Mouse (Mus musculus): Measurements from ENCODE around the gene Gls. TPM values are rescaled to one million over a fixed set of nuclear protein-coding genes. Genes with fewer than 3 reads are reported as not detected.
A peak's percentile ranks its signal among the peaks of the same experiment; 100 is the strongest.

Gls gene
- polyA plus RNA-seq, 1 experiment from 2014 or later = 33.9 TPM

DNA sequence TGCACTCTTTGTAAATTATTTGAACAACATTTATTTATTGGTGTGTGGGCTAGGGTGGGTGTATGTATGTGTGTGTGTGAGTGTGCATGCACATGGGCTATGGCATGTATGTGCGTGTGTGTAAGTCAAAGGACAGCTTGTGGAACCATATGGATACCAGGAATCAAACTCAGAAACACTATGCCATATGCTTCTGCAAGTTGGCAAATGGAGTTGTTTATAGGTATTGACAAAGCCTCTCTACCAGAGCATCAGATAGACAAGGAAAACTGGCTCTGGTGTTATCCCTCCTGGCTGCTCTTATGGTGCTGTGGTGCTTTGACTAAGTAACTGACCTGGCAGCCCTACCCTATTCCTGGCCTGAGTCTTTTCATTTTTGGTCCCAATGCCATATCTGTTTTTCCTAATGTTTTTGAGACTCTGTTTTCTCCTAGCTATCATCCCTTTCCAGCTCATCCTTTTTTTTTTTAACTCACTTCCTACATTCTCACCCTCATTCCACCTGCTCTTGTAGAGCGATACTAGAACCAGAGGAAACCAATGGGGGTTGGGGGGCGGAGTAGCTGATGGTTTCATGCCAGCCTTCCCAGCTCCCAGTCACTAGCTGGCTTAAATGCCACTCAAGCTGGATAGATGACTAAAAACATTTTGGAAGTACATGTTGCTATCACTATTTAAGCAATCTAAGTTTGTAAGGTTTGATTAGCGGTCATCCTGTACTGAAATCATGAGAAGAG lies 27.5 kb upstream of the Gls start:
- 93% methylated on average over 4 of the region's 4 CpGs for whole genome bisulfite sequencing
- Histone ChIP-seq H3K9ac (ENCODE audit: low read depth, low read length) (no peak overlapping the region), H3K4me2 (replicated peaks; ENCODE audit: low read depth) (no peak overlapping the region), H3K4me3 (ENCODE audit: low read depth, low read length) (no peak overlapping the region), H3K4me1 (replicated peaks; ENCODE audit: control insufficient read depth, insufficient read depth, low read length) (0 out of 2 replicates have a peak, but pooled peaks cover 6% of the 10 kb centered on the region), H3K36me3 (ENCODE audit: control insufficient read depth, insufficient read depth) (no peaks in the 10 kb centered on the region), H3K27ac (ENCODE audit: low read depth, low read length) (no peak overlapping the region), H3K27me3 (replicated peaks; ENCODE audit: control insufficient read depth, insufficient read depth, low read length) (no peaks in the 10 kb centered on the region), H3K9me3 (ENCODE audit: control insufficient read depth) (no peaks in the 10 kb centered on the region)
- no peak for TF ChIP-seq CTCF (IDR thresholded peaks at IDR 0.05; ENCODE audit: low read depth)
- no peak for ATAC-seq

DNA sequence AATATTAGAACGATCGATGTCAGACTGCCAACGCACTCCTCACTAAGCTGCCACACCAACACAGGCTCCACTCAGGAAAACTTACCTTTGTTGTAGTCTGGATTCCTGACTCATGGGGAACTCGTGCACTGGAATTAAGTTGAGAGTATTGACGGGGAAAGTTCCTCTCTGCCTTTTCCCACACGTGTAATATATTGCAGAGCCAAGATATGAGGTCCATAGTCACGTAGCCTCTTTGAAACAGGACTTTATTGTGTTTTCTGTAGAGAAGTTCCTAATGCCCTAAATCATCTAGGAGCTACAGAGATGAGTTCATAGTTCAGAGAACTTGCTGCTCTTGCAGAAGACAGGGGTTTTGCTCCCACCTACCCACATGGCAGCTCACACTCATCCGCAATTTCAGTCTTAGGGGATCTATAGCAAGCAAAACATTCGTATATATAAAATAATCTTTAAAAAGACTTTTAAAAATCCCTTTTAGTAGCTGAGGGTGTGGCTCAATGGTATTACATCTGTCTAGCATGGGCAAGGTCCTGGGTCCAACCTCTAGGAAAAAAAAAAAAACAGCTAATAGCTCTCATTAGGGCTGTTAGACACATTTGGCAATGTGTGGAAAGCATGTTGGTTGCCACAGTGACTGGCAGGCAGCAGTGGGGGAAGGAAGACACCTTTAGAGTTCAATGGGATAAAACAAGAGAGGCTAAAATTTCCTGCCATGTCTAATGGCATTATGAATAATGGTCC lies 25.1 kb upstream of the Gls start:
- ATAC-seq = peak; percentile 72
- 42% methylated on average over 9 of the region's 9 CpGs for WGBS
- no peaks in the 10 kb centered on the region for H3K36me3 ChIP-seq (ENCODE audit: control insufficient read depth, insufficient read depth)
- peak; percentile 37 for TF ChIP-seq CTCF (IDR thresholded peaks at IDR 0.05; ENCODE audit: low read depth)
- peak overlapping the region; percentile 35; the same call in 1 of the 2 replicates for H3K27ac ChIP-seq (ENCODE audit: low read depth, low read length)
- H3K4me3 ChIP-seq (ENCODE audit: low read depth, low read length) = no peak overlapping the region
- no peaks in the 10 kb centered on the region for H3K9me3 ChIP-seq (ENCODE audit: control insufficient read depth)
- H3K27me3 ChIP-seq (replicated peaks; ENCODE audit: control insufficient read depth, insufficient read depth, low read length) = no peaks in the 10 kb centered on the region
- H3K4me2 ChIP-seq (replicated peaks; ENCODE audit: low read depth) = peak overlapping the region; percentile 47
- H3K4me1 ChIP-seq (replicated peaks; ENCODE audit: control insufficient read depth, insufficient read depth, low read length) = peaks cover 11% of the 10 kb centered on the region; the same call in 1 of the 2 replicates
- H3K9ac ChIP-seq (ENCODE audit: low read depth, low read length) = no peak overlapping the region

DNA sequence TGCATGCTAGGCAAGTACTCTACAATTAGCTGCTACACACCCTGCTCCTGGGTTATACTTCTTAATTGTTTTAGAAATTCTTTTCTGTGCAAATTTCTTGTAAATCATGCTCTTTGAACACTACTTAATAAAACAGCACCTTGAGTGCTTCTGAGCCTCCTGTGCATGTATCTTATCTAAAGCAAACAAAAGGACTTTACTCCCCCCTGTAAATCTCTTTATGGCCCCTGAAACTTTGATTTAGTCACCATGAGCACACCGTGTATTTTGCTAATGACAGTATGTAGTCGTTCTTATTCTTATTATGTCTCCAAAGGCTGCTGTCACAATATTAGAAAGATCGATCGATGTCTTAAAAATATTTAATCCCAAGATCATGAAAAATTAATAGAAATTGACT lies 23.9 kb upstream of the Gls start:
- no peaks in the 10 kb centered on the region for H3K27me3 ChIP-seq (replicated peaks; ENCODE audit: control insufficient read depth, insufficient read depth, low read length)
- H3K36me3 ChIP-seq (ENCODE audit: control insufficient read depth, insufficient read depth) = no peaks in the 10 kb centered on the region
- TF ChIP-seq CTCF (IDR thresholded peaks at IDR 0.05; ENCODE audit: low read depth) = no peak
- peaks cover 11% of the 10 kb centered on the region for H3K4me1 ChIP-seq (replicated peaks; ENCODE audit: control insufficient read depth, insufficient read depth, low read length)
- H3K9me3 ChIP-seq (ENCODE audit: control insufficient read depth) = no peaks in the 10 kb centered on the region
- H3K4me2 ChIP-seq (replicated peaks; ENCODE audit: low read depth) = peak overlapping the region; percentile 50
- 33% methylated on average over 4 of the region's 4 CpGs for WGBS
- H3K27ac ChIP-seq (ENCODE audit: low read depth, low read length) = peak overlapping the region; percentile 68; the same call in 1 of the 2 replicates
- peak; percentile 70 for ATAC-seq
- H3K9ac ChIP-seq (ENCODE audit: low read depth, low read length) = no peak overlapping the region
- no peak overlapping the region for H3K4me3 ChIP-seq (ENCODE audit: low read depth, low read length)

DNA sequence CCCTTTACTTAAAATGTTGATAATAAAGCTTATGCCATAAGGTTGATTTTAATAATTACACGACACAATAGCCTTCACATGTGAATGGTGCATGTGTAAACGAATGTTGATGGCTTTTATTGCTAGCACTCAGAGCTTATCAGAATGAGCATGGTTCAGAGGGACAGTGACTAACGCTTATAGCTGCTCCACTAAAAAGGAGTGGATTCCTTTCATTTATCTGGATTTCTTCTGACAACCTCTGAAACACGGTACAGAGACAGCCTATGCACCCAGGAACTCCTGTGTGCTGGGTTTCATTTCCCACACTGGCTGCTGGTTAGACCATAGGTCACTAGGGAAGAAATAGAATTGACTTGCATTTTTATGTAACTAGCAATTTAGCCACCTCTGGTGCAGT lies 23.2 kb upstream of the Gls start:
- 28% methylated on average over 4 of the region's 4 CpGs for WGBS
- Histone ChIP-seq H3K9me3 (ENCODE audit: control insufficient read depth) (no peaks in the 10 kb centered on the region), H3K27ac (ENCODE audit: low read depth, low read length) (0 out of 2 replicates have a peak overlapping the region, but pooled peaks have one; percentile 68), H3K36me3 (ENCODE audit: control insufficient read depth, insufficient read depth) (no peaks in the 10 kb centered on the region), H3K27me3 (replicated peaks; ENCODE audit: control insufficient read depth, insufficient read depth, low read length) (no peaks in the 10 kb centered on the region), H3K4me1 (replicated peaks; ENCODE audit: control insufficient read depth, insufficient read depth, low read length) (peaks cover 11% of the 10 kb centered on the region), H3K9ac (ENCODE audit: low read depth, low read length) (no peak overlapping the region), H3K4me3 (ENCODE audit: low read depth, low read length) (no peak overlapping the region), H3K4me2 (replicated peaks; ENCODE audit: low read depth) (peak overlapping the region; percentile 50)
- no peak for TF ChIP-seq CTCF (IDR thresholded peaks at IDR 0.05; ENCODE audit: low read depth)
- peak; percentile 55 for ATAC-seq

DNA sequence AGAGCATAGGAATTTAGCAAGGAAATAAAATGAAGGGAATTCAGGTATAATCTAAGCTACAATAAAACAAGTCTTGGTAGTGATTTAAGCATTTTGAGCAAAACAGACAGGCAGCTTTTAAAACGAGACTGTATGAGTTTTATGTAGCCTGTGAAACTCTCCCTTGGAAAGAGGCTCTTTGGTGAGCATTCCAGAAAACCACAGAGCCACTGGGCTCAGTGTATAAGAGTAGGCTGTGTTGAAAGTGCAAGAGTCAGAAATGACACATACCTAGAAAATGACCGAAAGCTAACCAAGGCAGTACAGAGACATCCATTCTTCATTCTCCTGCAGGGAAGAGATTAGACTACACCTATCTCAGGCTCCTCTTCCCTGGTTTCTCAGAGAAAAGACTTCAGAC lies 21.4 kb upstream of the Gls start:
- Histone ChIP-seq H3K4me3 (ENCODE audit: low read depth, low read length) (no peak overlapping the region), H3K27ac (ENCODE audit: low read depth, low read length) (no peak overlapping the region), H3K4me1 (replicated peaks; ENCODE audit: control insufficient read depth, insufficient read depth, low read length) (peaks cover 11% of the 10 kb centered on the region), H3K4me2 (replicated peaks; ENCODE audit: low read depth) (no peak overlapping the region), H3K27me3 (replicated peaks; ENCODE audit: control insufficient read depth, insufficient read depth, low read length) (no peaks in the 10 kb centered on the region), H3K36me3 (ENCODE audit: control insufficient read depth, insufficient read depth) (no peaks in the 10 kb centered on the region), H3K9me3 (ENCODE audit: control insufficient read depth) (no peaks in the 10 kb centered on the region), H3K9ac (ENCODE audit: low read depth, low read length) (no peak overlapping the region)
- TF ChIP-seq CTCF (IDR thresholded peaks at IDR 0.05; ENCODE audit: low read depth) = no peak
- 54% methylated on average over 2 of the region's 2 CpGs for WGBS
- no peak for ATAC-seq

DNA sequence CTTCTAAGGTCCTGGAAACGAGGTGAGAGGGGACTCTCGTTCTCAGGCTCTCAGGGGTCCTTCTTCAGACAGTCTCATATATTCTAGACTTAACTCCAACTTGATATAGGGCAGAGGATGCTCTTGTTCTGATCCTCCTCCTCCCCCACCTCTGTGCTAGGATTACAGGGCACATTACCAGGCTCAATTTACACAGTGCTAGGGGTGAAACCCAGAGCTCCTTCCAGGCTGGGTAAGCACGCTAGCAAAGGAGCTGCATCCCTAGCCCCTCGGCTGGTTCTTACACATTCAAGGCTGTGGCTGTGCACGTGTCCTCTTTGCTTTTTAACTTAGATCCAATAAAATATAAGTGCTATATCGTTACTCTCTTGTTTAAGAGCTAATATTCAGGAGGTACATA lies 20.4 kb upstream of the Gls start:
- no peak overlapping the region for H3K9ac ChIP-seq (ENCODE audit: low read depth, low read length)
- H3K9me3 ChIP-seq (ENCODE audit: control insufficient read depth) = no peaks in the 10 kb centered on the region
- no peak overlapping the region for H3K4me2 ChIP-seq (replicated peaks; ENCODE audit: low read depth)
- peaks cover 11% of the 10 kb centered on the region for H3K4me1 ChIP-seq (replicated peaks; ENCODE audit: control insufficient read depth, insufficient read depth, low read length)
- no peak for ATAC-seq
- H3K4me3 ChIP-seq (ENCODE audit: low read depth, low read length) = no peak overlapping the region
- TF ChIP-seq CTCF (IDR thresholded peaks at IDR 0.05; ENCODE audit: low read depth) = no peak
- H3K27ac ChIP-seq (ENCODE audit: low read depth, low read length) = no peak overlapping the region
- no peaks in the 10 kb centered on the region for H3K36me3 ChIP-seq (ENCODE audit: control insufficient read depth, insufficient read depth)
- no peaks in the 10 kb centered on the region for H3K27me3 ChIP-seq (replicated peaks; ENCODE audit: control insufficient read depth, insufficient read depth, low read length)
- 76% methylated on average over 6 of the region's 6 CpGs for WGBS
